Mouse (Mus musculus) thymus, adult 2 months (tissue): ENCODE data around the gene Stk24.

Experiments
- CTCF ChIP-seq: fragments of 200-500 bp; IDR thresholded peaks from 2 replicates; pipeline ENCODE4 v1.5.1; 2012; ENCODE audit warnings: mild to moderate bottlenecking, control low read depth, low read length, moderate library complexity, borderline replicate concordance; ENCODE audit not compliant: control insufficient read depth, poor library complexity, insufficient read depth; ENCODE audit errors: extremely low read depth
- POLR2A ChIP-seq: fragments of 200-500 bp; IDR thresholded peaks from 2 replicates; pipeline ENCODE4 v1.6.1; 2012; ENCODE audit warnings: mild to moderate bottlenecking, low read length, control low read depth, moderate library complexity; ENCODE audit not compliant: control insufficient read depth, poor library complexity, insufficient read depth; ENCODE audit errors: extremely low read depth

DNA sequence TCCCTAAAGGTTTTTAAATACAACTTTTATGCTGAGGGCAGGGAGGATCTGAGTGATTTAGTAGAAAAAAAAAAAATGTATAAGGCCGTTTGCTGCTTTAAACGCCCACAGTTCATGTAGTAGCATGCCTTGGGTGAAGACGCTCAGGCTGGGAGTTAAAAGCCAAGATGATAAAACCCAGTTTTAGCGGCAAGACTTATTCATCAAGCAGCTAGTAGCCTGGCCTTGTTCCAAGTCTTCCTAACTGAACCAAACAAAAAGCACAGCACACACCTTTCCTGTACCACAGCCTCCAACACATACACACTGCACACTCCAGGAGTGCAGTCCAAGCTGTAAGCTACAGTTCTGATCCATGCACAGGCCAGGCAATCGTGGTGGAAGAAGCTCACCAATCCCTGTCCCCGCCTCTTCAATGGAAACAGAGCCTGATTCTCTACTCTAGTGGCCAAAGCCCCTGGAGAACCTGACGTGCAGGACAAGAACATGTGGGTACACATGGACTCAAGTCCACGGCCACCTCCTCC lies 23.4 kb downstream of the Stk24 start:
- TF ChIP-seq CTCF (no peak), POLR2A (no peak)
